Mouse (Mus musculus): ENCODE results near the gene Vgll4.
"Not testable (repeated sequence)": the region's sequence is repeated elsewhere in the genome, so short reads cannot be mapped to it uniquely, and the experiment has no call there.

Gene Vgll4

GRCm38 (mm10) chr6:114936941-114937313 is 32.9 kb downstream of the Vgll4 start:
- DNase-seq (ENCODE audit: low spot score in 2 of 2), result no peak

- DNase-seq (ENCODE audit: low spot score in 2 of 2), result no peak
These were observed 33.4 kb downstream of the Vgll4 start for GRCm38 (mm10) chr6:114936297-114936940.

GRCm38 (mm10) chr6:114935362-114935761 is 34.4 kb downstream of the Vgll4 start:
- no peak for DNase-seq (ENCODE audit: low spot score in 2 of 2)

- no peak for DNase-seq (ENCODE audit: low spot score in 2 of 2)
These were observed 35.7 kb downstream of the Vgll4 start for GRCm38 (mm10) chr6:114934045-114934444.

- no peak for DNase-seq (ENCODE audit: low spot score in 2 of 2)
These were observed 36.8 kb downstream of the Vgll4 start for GRCm38 (mm10) chr6:114932991-114933392.

GRCm38 (mm10) chr6:114932116-114932500 is 37.7 kb downstream of the Vgll4 start:
- DNase-seq (ENCODE audit: low spot score in 2 of 2), result no peak

GRCm38 (mm10) chr6:114931212-114932115 is 38.3 kb downstream of the Vgll4 start:
- DNase-seq (ENCODE audit: low spot score in 2 of 2), result no peak

GRCm38 (mm10) chr6:114930646-114931045 is 39.1 kb downstream of the Vgll4 start:
- no peak for DNase-seq (ENCODE audit: low spot score in 2 of 2)

GRCm38 (mm10) chr6:114930038-114930591 is 39.7 kb downstream of the Vgll4 start:
- DNase-seq (ENCODE audit: low spot score in 2 of 2), result peak in 1 of 2 experiments; percentile 38

GRCm38 (mm10) chr6:114929346-114929745 is 40.4 kb downstream of the Vgll4 start:
- DNase-seq (ENCODE audit: low spot score in 2 of 2), result no peak

GRCm38 (mm10) chr6:114928462-114928861 is 41.3 kb downstream of the Vgll4 start:
- DNase-seq (ENCODE audit: low spot score in 2 of 2), result peak; percentile 24 to 58

GRCm38 (mm10) chr6:114927400-114927799 is 42.4 kb downstream of the Vgll4 start:
- no peak for DNase-seq (ENCODE audit: low spot score in 2 of 2)

GRCm38 (mm10) chr6:114926369-114927157 is 43.2 kb downstream of the Vgll4 start:
- peak; percentile 26 to 54 for DNase-seq (ENCODE audit: low spot score in 2 of 2)

- no peak for DNase-seq (ENCODE audit: low spot score in 2 of 2)
These were observed 44.6 kb downstream of the Vgll4 start for GRCm38 (mm10) chr6:114925196-114925595.

- DNase-seq (ENCODE audit: low spot score in 2 of 2), result not testable (repeated sequence)
These were observed 47.3 kb downstream of the Vgll4 start for GRCm38 (mm10) chr6:114922355-114923096.

GRCm38 (mm10) chr6:114921632-114922354 is 48.0 kb downstream of the Vgll4 start:
- DNase-seq (ENCODE audit: low spot score in 2 of 2), result peak; percentile 49

- DNase-seq (ENCODE audit: low spot score in 2 of 2), result peak in 1 of 2 experiments; percentile 35
These were observed 49.0 kb downstream of the Vgll4 start for GRCm38 (mm10) chr6:114920523-114921445.

GRCm38 (mm10) chr6:114919670-114920313 is 50.0 kb downstream of the Vgll4 start:
- DNase-seq (ENCODE audit: low spot score in 2 of 2), result no peak

- DNase-seq (ENCODE audit: low spot score in 2 of 2), result no peak
These were observed 50.8 kb downstream of the Vgll4 start for GRCm38 (mm10) chr6:114918994-114919393.
